Mouse (Mus musculus) adrenal gland, postnatal 0 days (tissue): ENCODE measurements around the gene Ankrd49. TPM values are rescaled to one million over a fixed set of nuclear protein-coding genes. Genes with fewer than 3 reads are reported as not detected.

Source experiments
- polyA plus RNA-seq: library from polyadenylated mRNA; unstranded; fragments of >200 nt; fragmentation: Nextera tagmentation; extraction: Ambion mirVana; gene quantifications from 2 replicates; pipeline ENCODE4 v1.2.1, GENCODE M21; 2015

Ankrd49 gene
- polyA plus RNA-seq: 18.2 and 27.2 TPM in 2 replicates

DNA sequence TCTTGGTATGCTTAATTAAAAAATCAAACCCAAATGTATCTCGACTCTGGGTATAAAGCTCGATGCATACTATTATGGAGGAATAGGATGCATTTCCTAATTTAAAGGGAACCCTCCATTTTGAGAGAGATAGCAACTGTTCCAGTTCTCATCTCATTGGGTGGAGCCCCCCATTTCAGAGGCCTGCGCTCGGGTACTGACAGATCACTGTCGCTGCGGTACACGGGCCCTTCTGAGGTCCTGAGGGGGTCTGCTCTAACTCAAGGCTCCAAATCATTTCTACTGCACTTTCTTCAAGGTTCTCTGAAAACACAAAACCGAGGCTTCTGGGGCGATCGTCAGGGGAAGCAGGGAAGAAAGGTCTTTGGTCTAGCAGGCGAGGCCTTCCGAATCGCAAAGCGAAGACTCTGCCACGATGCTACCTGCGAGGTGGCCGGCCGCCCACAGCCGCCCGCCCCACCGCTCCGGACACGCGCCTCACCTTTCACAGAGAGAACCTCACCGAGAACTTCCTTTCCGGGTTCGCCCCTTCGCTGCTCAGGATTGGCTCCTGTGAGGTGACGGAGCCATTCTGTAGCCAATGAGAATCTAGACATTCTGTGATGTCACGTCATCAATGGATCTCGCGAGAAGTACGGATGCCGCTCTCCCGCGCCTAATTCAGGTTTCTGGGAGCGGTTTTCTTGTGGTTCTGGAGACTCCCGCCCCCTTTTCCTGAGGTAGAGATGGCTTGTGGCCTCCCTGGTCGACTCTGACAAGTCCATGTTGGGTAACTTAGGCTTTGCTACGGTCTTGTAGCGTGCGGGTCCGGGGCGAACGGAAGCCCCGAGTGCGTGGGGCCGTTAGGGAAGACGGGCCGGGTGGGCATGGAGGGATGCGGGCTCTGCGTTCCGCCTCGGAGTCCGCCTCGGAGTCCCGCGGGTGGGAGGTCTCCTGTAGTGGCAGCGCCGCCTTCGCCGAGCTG lies at the start of gene Ankrd49, which contains the start of gene Mre11a:
Ankrd49 (minus strand) TSS at position 818 of the 964 bp plus-strand sequence.
Mre11a (plus strand) TSS at position 616 of the 964 bp plus-strand sequence.

DNA sequence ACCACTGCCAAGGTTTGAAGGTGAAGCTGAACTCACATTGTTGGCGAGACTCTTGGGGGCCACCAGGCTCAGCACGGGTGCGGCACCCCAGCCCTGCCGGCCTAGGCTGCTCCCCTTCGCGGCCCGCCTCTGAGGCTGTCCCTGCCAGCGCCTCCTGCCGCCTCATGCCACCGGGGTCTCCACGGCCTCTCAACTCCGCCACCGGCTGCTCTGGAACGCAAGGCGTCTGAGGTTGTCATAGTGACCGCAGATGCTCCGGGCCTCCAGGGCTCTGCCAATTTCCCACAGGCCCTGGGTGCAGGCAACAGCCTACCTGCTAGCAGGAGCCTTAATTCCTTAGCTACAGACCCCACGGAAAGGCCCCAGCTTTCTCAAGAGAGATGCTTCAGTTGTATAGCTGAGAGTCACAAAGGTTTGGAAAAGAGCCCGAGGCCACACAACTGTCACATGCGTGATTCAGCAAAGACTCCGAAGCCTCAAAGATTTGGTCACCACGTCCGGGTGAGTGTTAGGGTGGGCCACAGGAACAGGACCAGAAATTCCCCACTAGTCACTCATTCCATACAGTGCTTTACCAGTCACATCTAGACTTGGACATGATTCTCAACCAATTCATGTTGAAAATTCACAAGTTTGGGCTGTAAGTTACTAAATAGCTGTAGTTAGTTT lies 13.7 kb downstream of the Ankrd49 start, which contains the start of gene 1700012B09Rik:
1700012B09Rik (minus strand) TSS at position 228 of the 669 bp plus-strand sequence.

DNA sequence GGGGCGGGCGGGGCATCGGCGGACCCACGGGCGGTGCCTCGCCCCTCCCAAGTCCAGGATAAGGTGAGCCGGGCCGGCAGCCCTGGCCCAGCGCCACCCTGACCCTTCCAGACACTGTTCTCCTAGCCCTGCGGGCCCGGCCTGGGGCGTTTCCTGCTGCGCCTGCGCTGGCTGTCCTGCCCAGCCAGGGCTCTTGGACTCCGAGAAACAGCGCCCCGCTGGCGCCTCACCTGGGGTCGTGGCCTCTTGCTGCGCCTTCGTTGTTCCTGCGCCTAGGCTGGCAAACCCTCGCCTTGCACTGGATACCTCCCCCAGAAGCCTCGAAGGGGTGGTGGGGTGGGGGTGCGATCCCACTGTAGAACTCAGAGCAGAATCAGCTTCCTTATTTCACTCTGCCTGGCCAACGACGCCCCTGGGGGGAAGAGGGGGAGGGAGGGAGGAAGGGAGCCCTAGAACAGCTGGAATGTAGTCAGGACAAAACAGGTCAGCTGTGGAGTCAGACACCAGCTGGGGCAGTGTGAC lies 32.6 kb downstream of the Ankrd49 start, which contains the start of gene Fut4:
Fut4 (minus strand) TSS at position 393 of the 522 bp plus-strand sequence.

DNA sequence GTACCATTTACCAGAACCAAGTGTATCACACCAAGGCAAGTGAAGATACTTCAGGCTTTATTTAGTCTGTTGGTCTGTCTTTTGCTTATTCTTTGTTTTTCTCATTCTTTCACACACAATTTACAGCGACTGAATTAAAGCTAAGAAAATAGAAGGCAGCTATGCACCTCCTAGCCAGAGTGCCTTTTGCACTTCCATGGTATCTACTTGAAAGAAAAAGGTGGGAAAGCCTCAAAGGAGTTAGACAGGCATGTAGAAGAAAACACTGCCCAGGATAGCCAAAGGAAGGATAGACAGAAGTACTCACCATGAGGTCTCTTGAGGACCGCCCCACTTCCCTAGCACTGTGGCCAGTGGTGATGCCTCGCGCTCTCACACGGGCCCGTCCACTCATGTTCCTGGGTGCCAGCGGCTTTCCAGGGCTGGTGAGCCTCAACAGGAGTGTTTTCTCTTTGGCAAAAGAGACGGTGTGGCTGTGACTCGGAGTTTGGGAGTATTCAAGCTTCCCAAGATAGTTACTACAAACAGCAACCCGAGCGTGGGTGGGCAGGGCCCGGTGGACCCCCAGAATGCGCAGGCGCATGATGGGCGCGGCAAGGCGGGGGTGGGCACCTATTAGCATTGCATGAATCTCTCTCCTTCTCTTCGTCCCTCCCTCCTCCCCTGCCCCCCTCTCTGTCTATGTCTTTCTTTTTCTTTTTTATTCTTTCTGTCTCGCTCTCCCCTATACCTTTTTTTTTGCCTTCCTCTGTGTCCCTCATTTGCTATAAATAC lies 44.3 kb downstream of the Ankrd49 start, which contains the start of gene Piwil4:
Piwil4 (minus strand) TSS at position 583 of the 774 bp plus-strand sequence.

Other genes starting within 250 kb of the Ankrd49 start
- 8.5 and 9.6 TPM in 2 replicates for gene Amotl1, start 139.8 kb downstream of the Ankrd49 start, polyA plus RNA-seq
- 0.06 and 0.39 TPM in 2 replicates for gene Piwil4, start 44.1 kb downstream of the Ankrd49 start, polyA plus RNA-seq
- 1.3 TPM in 2 replicates for gene Fut4, start 32.5 kb downstream of the Ankrd49 start, polyA plus RNA-seq
- gene 1700012B09Rik, start 13.8 kb downstream of the Ankrd49 start, polyA plus RNA-seq: not detected in 2 replicates
- gene Mre11a, start 202 bp downstream of the Ankrd49 start, polyA plus RNA-seq: 7.8 and 14.5 TPM in 2 replicates
- 0.06 TPM in 1 of 2 replicates, not detected in the other for gene Gpr83, start 75.4 kb upstream of the Ankrd49 start, polyA plus RNA-seq
- not detected in 2 replicates for gene Izumo1r, start 119.1 kb upstream of the Ankrd49 start, polyA plus RNA-seq